Mouse (Mus musculus) heart, embryonic 11.5 days (tissue): Measurements from ENCODE around the gene Sulf2. TPM values are rescaled to one million over a fixed set of nuclear protein-coding genes. Genes with fewer than 3 reads are reported as not detected.

ENCODE experiments used
- ATAC-seq: fragments of 200-750 bp; cut with Nextera tagmentation; replicated peaks from 2 replicates; pipeline ENCODE4 v1.8.0; 2017; ENCODE audit warnings: moderate library complexity; ENCODE audit not compliant: insufficient number of reproducible peaks, low FRiP score, low TSS enrichment
- H3K27ac ChIP-seq: fragments of 300-500 bp; sonication (generic); 2 replicates; pipeline ENCODE4 v1.5.1; 2014; ENCODE audit warnings: mild to moderate bottlenecking, low read depth, low read length
- H3K27me3 ChIP-seq: fragments of 300-500 bp; sonication (generic); 2 replicates; pipeline ENCODE4 v1.6.1; 2014; ENCODE audit warnings: mild to moderate bottlenecking, low read length, mixed read lengths; ENCODE audit not compliant: control insufficient read depth, insufficient read depth
- H3K36me3 ChIP-seq: fragments of 300-500 bp; sonication (generic); 2 replicates; pipeline ENCODE4 v1.6.1; 2014; ENCODE audit warnings: mild to moderate bottlenecking, low read length, moderate library complexity, mixed read lengths; ENCODE audit not compliant: control insufficient read depth, insufficient read depth
- H3K4me1 ChIP-seq: fragments of 300-500 bp; sonication (generic); 2 replicates; pipeline ENCODE4 v1.6.1; 2014; ENCODE audit warnings: low read length; ENCODE audit not compliant: control insufficient read depth, insufficient read depth
- H3K4me2 ChIP-seq: fragments of 300-500 bp; sonication (generic); 2 replicates; pipeline ENCODE4 v1.6.1; 2014; ENCODE audit warnings: mild to moderate bottlenecking, moderate library complexity
- H3K4me3 ChIP-seq: fragments of 300-500 bp; sonication (generic); 2 replicates; pipeline ENCODE4 v1.5.1; 2014; ENCODE audit warnings: low read depth, low read length
- H3K9ac ChIP-seq: fragments of 300-500 bp; sonication (generic); 2 replicates; pipeline ENCODE4 v1.6.1; 2014; ENCODE audit warnings: mild to moderate bottlenecking, low read depth, low read length, moderate library complexity
- H3K9me3 ChIP-seq: fragments of 300-500 bp; sonication (generic); replicated peaks from 2 replicates; pipeline ENCODE4 v1.6.1; 2016; ENCODE audit warnings: low read length; ENCODE audit not compliant: control insufficient read depth
- WGBS: fragments of 180-500 bp; shearing (Covaris S2); extraction: QIAGEN DNeasy Blood & Tissue Kit; methylation state at CpG from one replicate; pipeline ENCODE4 v1.1.7; 2014; ENCODE audit not compliant: insufficient replicate concordance; 5-methylcytosine and 5-hydroxymethylcytosine counted together
- polyA plus RNA-seq: library from polyadenylated mRNA; unstranded; fragments of >200 nt; fragmentation: Nextera tagmentation; extraction: Ambion mirVana; gene quantifications from 2 replicates; pipeline ENCODE4 v1.2.1, GENCODE M21; 2014

The Sulf2 gene
- polyA plus RNA-seq, 1 experiment from 2014 or later: 111 TPM

GRCm38 (mm10) chr2:166051421-166051820 lies 104.0 kb downstream of the Sulf2 start:
- Histone ChIP-seq H3K27me3 (no peaks in the 10 kb centered on the region), H3K27ac (no peak overlapping the region), H3K4me3 (no peak overlapping the region), H3K36me3 (peaks cover 28% of the 10 kb centered on the region), H3K9ac (no peak overlapping the region), H3K4me1 (no peaks in the 10 kb centered on the region; the same call in 1 of the 2 replicates), H3K9me3 (no peaks in the 10 kb centered on the region), H3K4me2 (no peak overlapping the region)
- ATAC-seq: no peak
- WGBS: 94% methylated on average over 17 of the region's 17 CpGs

- no peaks in the 10 kb centered on the region for H3K9me3 ChIP-seq
- peaks cover 19% of the 10 kb centered on the region for H3K4me1 ChIP-seq
- H3K4me3 ChIP-seq: no peak overlapping the region
- WGBS: 77% methylated on average over 7 of the region's 7 CpGs
- no peaks in the 10 kb centered on the region for H3K27me3 ChIP-seq
- peak overlapping the region; percentile 37 for H3K27ac ChIP-seq
- no peak for ATAC-seq
- peaks cover 17% of the 10 kb centered on the region for H3K36me3 ChIP-seq
- H3K4me2 ChIP-seq: no peak overlapping the region
- no peak overlapping the region for H3K9ac ChIP-seq
These were observed 106.6 kb downstream of the Sulf2 start for GRCm38 (mm10) chr2:166048852-166049251.

GRCm38 (mm10) chr2:166047931-166048330 lies 107.5 kb downstream of the Sulf2 start:
- no peak for ATAC-seq
- WGBS: 87% methylated on average over 4 of the region's 4 CpGs
- Histone ChIP-seq H3K27ac (no peak overlapping the region), H3K9me3 (no peaks in the 10 kb centered on the region), H3K4me3 (no peak overlapping the region), H3K4me2 (no peak overlapping the region), H3K36me3 (peaks cover 17% of the 10 kb centered on the region), H3K4me1 (peaks cover 19% of the 10 kb centered on the region), H3K27me3 (no peaks in the 10 kb centered on the region), H3K9ac (no peak overlapping the region)

DNA sequence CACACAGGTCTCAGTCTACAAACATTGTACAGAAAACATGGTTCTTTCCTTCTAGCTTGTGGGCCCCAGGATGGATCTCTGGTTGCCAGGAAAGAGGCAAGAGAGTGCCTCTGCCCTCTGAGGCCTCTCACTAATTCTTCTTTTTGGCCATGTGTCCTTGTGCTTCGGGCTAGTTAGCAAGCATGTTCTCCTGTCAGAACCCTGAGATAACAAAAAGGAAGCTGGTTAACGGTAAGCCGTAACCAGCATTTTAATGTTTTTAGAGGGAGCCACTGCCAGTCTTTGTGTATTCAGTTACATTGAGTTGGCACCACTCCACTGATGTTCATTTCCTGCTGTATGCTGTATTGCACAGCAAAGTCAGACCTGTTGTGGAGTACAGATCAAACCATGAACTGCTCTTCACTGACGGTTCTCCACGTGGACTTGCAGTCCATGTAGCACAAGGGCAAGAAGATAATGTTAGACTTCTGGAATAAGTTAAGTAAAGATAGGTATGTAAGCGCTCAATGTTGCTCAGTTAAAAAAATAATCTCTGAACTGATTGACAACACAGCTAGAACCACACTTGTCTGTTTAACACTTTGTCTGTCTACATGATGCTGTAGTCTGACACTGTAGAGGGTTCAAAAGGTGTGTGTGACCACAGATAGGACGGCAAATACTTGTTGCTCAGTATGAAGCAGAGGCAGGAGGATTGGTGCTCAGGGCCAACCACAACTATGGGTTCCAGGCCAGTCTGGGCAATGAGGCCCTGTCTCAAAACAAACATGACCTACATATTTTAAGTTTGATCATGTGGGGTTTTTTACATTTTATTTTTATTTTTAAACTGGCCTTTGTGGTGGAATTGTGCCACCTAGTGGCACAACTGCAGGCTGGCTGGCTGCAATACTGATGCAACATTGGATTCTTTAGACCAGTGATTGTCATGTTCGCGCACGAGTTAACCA lies 109.6 kb downstream of the Sulf2 start:
- H3K4me3 ChIP-seq: no peak overlapping the region
- H3K9me3 ChIP-seq: no peaks in the 10 kb centered on the region
- 57% methylated on average over 10 of the region's 10 CpGs for WGBS
- ATAC-seq: no peak
- H3K36me3 ChIP-seq: peaks cover 6% of the 10 kb centered on the region
- no peaks in the 10 kb centered on the region for H3K27me3 ChIP-seq
- H3K9ac ChIP-seq: no peak overlapping the region
- H3K4me1 ChIP-seq: peaks cover 30% of the 10 kb centered on the region
- H3K4me2 ChIP-seq: no peak overlapping the region
- H3K27ac ChIP-seq: peak overlapping the region; percentile 51

- peaks cover 5% of the 10 kb centered on the region; the same call in 1 of the 2 replicates for H3K36me3 ChIP-seq
- H3K27me3 ChIP-seq: no peaks in the 10 kb centered on the region
- H3K4me2 ChIP-seq: no peak overlapping the region
- H3K9me3 ChIP-seq: no peaks in the 10 kb centered on the region
- no peak overlapping the region for H3K4me3 ChIP-seq
- no peak overlapping the region; the same call in 1 of the 2 replicates for H3K27ac ChIP-seq
- peaks cover 30% of the 10 kb centered on the region for H3K4me1 ChIP-seq
- WGBS: 64% methylated on average over 2 of the region's 2 CpGs
- no peak for ATAC-seq
- no peak overlapping the region for H3K9ac ChIP-seq
These were observed 110.5 kb downstream of the Sulf2 start for GRCm38 (mm10) chr2:166045006-166045405.

DNA sequence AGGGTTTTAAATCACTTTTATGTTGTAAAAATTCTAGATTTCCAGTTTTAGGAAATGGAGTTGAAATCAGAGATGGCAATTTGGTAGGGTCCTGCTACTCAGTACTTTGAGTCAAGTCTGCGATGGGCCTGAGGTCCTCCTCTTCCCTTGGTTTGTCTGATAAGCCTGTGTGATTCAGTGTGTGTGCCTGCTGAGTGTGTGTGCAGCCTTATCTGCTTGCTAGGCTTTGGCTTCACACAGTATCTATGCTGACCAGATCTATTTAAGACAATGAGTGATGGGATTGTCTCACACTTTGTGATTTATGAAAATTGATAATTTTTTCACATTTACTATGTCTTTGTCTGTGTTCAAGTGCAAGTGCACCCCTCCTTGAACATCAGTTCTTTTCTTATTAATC lies 112.9 kb downstream of the Sulf2 start:
- WGBS: 17% methylated on average over 1 of the region's 1 CpGs
- no peak overlapping the region for H3K27ac ChIP-seq

GRCm38 (mm10) chr2:166039681-166040080 lies 115.8 kb downstream of the Sulf2 start:
- no peak overlapping the region for H3K9ac ChIP-seq
- no peak overlapping the region for H3K4me3 ChIP-seq
- H3K27me3 ChIP-seq: no peaks in the 10 kb centered on the region
- H3K9me3 ChIP-seq: no peaks in the 10 kb centered on the region
- no peaks in the 10 kb centered on the region for H3K36me3 ChIP-seq
- H3K4me2 ChIP-seq: no peak overlapping the region
- H3K27ac ChIP-seq: no peak overlapping the region
- H3K4me1 ChIP-seq: peaks cover 18% of the 10 kb centered on the region
- WGBS: 80% methylated on average over 4 of the region's 4 CpGs
- no peak for ATAC-seq

More for the DNA sequence above, 112.9 kb downstream of the Sulf2 start:
- H3K27me3 ChIP-seq: no peaks in the 10 kb centered on the region
- H3K9ac ChIP-seq: no peak overlapping the region
- H3K4me2 ChIP-seq: no peak overlapping the region
- H3K4me3 ChIP-seq: no peak overlapping the region
- ATAC-seq: no peak
- H3K36me3 ChIP-seq: no peaks in the 10 kb centered on the region
- peaks cover 30% of the 10 kb centered on the region for H3K4me1 ChIP-seq
- no peaks in the 10 kb centered on the region for H3K9me3 ChIP-seq

DNA sequence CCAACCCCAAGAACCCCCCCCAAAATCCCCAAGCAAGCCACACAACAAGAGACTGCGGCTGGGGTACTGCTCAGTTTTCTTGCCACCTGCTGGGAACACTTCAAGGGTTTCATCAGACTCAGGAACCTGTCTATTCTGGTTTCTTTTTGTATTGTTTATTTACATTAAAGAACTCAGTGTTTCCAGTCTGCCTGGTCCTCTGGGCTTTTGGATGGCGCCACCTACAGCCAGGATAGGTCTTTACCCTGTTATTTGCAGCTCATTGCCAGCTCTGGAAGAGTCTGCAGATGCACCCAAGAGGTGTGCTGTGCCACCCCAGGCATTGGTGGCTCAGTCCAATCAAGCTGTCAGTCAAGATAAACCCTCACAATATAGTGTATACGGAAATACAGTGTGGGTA lies 119.7 kb downstream of the Sulf2 start:
- H3K27me3 ChIP-seq: no peaks in the 10 kb centered on the region
- no peak overlapping the region for H3K4me3 ChIP-seq
- H3K9me3 ChIP-seq: no peaks in the 10 kb centered on the region
- no peak overlapping the region for H3K9ac ChIP-seq
- 40% methylated on average over 3 of the region's 3 CpGs for WGBS
- peaks cover 13% of the 10 kb centered on the region for H3K4me1 ChIP-seq
- H3K4me2 ChIP-seq: no peak overlapping the region
- H3K27ac ChIP-seq: no peak overlapping the region
- H3K36me3 ChIP-seq: no peaks in the 10 kb centered on the region
- ATAC-seq: no peak
